Mouse (Mus musculus) fibroblast of lung, adult 2 months (primary cell): ENCODE data around the gene Tecpr2.

Source experiments
- DNase-seq: peaks from one replicate; pipeline ENCODE4 v3.0.0-alpha.2; 2011; ENCODE audit warnings: low read depth

The Tecpr2 gene

DNA sequence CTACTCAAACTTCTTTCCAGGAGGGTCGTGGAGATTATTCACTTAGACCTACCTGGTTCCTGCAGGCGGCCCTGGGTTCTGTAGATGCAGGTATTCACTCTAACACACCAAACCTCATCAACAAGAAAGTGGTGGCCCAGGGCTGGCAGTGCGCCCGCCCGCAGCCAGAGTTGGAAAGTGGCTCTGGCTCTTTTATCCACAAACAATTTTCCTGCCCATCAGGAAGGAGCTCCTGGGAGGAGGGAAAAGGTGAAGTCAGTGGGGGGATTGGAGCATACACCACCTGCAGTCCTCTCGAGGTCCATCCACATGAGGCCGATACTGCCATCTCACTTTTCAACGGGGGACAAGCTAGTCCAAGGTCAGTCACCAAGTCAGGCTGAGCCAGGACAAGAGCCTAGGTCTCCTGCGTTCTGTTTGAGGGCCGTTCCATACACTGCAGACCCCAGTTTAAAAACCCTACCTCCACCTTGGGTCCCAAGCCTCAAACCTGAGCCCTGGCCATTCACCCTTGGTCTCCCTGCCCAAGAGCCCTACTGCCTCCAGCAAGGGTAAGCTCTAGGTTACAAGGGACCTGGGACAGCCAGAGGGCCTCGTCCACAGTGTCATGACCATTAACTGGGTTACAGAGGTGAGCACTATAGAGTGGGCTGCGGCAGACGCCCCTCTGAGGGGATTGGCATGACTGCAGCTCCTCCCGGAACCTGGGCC lies 89.0 kb downstream of the Tecpr2 start:
- no peak for DNase-seq

DNA sequence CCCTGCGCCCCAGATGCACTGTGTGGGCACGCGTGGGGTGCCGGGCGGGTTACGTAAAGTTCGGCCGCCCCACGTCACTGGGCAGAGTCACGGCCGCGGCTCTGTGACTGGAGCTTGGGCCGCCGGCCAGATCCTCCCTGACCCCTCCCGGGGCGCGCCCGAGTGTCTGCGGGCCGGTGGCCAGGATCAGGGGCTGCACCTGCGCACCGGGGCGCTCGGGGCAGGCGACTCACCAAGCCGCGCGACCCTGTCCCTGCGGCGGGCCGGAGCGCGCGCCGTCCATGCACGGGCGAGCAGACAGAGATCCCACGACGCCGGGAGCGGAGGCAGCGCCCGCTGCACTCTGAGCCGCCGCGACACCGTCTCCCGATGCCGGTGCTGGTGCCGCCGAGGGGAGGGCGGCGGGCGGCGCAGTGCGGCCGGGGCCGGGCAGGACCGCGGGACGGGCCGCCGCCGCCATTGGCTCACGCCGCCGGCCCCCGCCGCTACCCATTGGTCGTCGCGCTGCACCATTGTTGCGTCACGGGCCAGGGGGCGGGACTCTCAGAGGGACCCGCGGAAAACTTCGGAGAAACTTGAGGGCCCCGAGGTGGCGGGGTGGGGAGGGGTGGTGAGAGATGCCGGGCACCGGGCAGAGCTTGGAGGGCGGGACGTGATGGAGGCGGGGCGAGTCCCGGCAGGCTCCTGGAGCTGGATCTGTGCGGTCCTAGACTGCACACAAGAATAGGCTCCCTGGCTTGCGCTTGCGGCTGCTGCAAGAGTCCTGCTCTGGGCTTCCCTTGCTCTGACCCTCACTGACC lies 89.7 kb downstream of the Tecpr2 start, which contains the start of gene Ankrd9:
Gene Ankrd9, minus strand, starts transcription at position 434 of the 800 bp plus-strand sequence.
- DNase-seq: peak; percentile 79

- no peak for DNase-seq
Observed at GRCm38 (mm10) chr12:110979808-110980207, 90.7 kb downstream of the Tecpr2 start.

GRCm38 (mm10) chr12:110981736-110982135 lies 92.7 kb downstream of the Tecpr2 start:
- no peak for DNase-seq

DNA sequence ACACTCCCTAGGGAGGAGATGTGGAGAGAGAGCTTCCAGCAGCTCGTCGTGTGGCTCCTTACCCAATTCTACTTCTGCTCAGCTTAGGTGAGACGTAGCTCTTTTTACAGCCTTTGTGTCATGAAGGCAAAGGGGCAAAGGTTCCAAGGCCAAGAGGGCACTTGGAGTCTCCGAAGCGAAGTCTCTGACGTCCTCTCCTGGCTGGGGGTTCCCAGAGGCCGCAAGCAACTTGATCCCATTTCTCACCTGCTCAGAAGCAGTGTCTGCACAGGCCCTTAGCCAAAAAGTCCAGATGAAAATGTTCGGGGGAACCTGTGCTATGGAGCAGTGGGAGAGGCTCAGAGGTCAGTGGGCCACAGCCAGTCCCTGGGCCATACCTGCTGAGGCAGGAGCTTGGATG lies 94.0 kb downstream of the Tecpr2 start:
- no peak for DNase-seq

DNA sequence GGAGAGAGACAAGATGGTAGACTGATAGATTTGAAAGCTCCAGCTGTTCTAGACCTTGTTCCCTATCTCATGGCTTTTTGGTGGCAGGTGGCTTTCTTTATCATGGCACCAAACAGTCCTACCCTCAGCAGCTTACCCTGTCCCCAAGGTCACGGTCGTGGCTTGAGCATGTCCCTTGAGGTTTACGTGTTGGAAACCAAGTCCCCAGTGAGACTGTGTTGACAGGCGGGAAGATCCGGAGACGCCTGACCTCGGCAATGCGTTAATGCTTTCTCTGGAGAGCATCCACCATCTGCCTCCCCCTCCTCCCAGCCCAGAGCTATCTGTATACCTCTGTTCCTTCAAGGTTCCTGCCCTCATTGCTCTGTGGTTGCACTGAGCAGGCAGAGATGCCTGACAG lies 94.7 kb downstream of the Tecpr2 start:
- no peak for DNase-seq

GRCm38 (mm10) chr12:110984598-110984997 lies 95.5 kb downstream of the Tecpr2 start:
- DNase-seq: no peak

DNA sequence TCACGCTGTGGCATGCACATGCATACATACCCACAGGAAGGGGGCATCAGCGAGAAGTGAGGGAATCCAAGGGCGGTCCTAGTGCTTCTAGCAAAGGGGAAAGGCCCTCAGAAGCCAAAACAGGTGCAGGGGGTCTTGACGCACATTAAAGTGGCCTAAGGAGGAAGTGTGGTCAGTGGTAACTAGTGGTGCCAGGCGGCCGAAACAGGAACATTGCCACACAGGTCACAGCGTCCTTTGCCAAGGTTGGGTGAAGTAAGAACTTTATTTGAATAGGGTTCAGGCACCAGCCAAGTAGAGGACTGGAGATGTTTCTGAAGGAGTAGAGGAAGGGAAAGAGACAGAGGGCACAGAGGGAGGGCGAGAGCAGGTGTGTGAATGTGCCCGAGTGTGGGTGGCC lies 96.1 kb downstream of the Tecpr2 start:
- no peak for DNase-seq

GRCm38 (mm10) chr12:110986536-110987425 lies 97.7 kb downstream of the Tecpr2 start:
- no peak for DNase-seq

- DNase-seq: no peak
Observed at GRCm38 (mm10) chr12:110989409-110989808, 100.3 kb downstream of the Tecpr2 start.

DNA sequence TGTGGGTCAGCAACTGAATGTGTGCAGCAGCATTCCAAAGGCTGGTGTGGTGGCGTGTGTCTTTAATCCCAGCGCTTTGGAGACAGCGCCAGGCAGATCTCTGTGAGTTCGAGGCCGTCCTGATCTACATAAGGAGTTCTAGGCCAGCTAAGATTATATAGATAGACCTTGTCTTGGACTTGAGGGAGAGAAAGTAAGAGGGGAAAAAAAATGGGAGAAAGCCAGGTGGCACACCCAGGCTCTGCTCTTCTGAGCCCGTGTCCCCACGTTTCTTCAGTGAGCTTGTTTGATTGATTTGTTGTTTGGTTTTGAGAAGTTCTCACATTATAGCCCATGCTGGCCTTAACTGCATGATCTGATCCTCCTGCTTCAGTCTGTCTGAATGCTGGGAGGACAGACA lies 101.4 kb downstream of the Tecpr2 start:
- no peak for DNase-seq

GRCm38 (mm10) chr12:110991361-110992127 lies 102.5 kb downstream of the Tecpr2 start:
- peak; percentile 44 for DNase-seq

DNA sequence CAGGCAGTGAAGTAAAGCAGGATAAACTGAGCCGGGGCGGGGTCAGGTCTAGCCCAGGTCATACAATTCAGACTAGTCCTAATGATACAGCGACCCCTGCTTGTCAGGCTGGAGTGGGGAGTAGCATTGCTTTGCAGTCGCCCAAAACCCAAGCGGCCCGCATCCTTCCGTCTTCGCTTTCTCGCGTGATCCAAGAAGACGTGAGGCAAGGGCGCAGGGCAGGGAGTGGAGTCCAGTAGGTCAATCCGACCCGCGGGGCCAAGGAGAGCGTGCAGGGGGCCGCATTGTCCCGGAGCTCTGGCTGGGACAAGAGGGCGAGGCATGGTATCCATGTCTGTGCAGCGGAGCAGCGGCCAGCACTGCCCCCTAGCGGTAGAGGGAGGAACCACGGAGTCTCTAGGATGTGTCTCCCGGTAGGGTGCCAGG lies 103.1 kb downstream of the Tecpr2 start:
- DNase-seq: peak; percentile 86

DNA sequence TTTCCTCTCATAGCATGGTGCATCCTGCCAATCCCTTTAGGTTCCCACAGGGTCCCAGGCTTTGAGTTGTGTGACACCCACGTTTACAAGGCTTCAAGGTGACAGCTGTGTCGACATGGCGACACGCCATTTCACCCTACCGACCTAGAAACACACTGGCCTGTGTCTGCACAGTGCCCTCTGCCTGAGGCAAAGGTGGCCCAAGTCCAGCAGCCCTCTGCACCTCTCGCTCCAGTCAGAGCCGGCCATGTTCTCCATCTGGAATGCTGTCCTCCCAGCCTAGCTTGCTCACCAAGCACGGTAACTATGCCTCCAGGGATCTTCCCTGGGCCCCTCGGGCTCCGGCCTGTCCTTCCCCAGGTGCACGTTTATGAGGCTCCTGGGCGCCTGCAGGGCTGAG lies 103.7 kb downstream of the Tecpr2 start:
- no peak for DNase-seq

DNA sequence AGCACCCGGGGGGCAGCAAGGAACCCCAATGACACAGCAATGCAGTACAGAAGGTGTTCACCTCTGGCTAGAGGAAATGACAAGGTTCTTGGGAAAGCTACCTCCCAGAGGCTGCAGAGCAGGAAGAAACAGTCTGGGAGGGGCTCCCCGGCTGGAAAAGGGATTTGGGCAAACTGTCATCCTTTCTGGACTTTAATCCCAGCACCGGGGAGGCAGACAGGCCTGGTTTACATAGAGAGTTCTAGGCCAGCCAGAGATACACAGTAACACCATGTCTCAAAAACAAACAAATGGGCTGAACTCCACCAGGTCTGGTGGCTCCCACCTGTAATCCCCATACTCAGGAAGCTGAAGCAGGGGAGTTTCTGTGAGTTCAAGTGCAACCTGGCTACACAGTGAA lies 104.2 kb downstream of the Tecpr2 start:
- no peak for DNase-seq

- DNase-seq: no peak
Observed at GRCm38 (mm10) chr12:110994666-110995065, 105.6 kb downstream of the Tecpr2 start.

DNA sequence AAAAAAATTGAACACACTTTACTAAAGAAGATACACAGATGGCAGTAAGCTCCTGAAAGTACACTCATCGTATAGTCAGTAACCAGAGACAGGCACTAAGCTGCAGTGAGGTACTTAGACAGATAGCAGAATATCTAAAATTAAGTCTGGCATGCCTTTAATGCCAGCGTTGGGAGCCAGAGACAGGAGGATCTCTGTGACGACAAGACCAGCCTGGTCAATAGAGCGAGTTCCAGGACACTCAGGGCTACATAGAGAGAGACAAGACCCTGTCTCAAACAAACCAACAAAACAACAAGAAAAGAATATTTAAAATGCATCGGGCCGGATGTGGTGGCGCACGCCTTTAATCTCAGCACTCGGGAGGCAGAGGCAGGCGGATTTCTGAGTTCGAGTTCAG lies 109.0 kb downstream of the Tecpr2 start:
- no peak for DNase-seq

- DNase-seq: no peak
Observed at GRCm38 (mm10) chr12:110999820-111000219, 110.8 kb downstream of the Tecpr2 start.

GRCm38 (mm10) chr12:111000956-111001355 lies 111.9 kb downstream of the Tecpr2 start:
- no peak for DNase-seq

- no peak for DNase-seq
Observed at GRCm38 (mm10) chr12:111004142-111004541, 115.1 kb downstream of the Tecpr2 start.

GRCm38 (mm10) chr12:111005803-111006202 lies 116.7 kb downstream of the Tecpr2 start:
- DNase-seq: no peak

GRCm38 (mm10) chr12:111006339-111006738 lies 117.3 kb downstream of the Tecpr2 start:
- DNase-seq: no peak
